Mouse (Mus musculus): ENCODE measurements around the gene Cdk17.
"Not testable (repeated sequence)": the region's sequence is repeated elsewhere in the genome, so short reads cannot be mapped to it uniquely, and the experiment has no call there.

The Cdk17 gene

DNA sequence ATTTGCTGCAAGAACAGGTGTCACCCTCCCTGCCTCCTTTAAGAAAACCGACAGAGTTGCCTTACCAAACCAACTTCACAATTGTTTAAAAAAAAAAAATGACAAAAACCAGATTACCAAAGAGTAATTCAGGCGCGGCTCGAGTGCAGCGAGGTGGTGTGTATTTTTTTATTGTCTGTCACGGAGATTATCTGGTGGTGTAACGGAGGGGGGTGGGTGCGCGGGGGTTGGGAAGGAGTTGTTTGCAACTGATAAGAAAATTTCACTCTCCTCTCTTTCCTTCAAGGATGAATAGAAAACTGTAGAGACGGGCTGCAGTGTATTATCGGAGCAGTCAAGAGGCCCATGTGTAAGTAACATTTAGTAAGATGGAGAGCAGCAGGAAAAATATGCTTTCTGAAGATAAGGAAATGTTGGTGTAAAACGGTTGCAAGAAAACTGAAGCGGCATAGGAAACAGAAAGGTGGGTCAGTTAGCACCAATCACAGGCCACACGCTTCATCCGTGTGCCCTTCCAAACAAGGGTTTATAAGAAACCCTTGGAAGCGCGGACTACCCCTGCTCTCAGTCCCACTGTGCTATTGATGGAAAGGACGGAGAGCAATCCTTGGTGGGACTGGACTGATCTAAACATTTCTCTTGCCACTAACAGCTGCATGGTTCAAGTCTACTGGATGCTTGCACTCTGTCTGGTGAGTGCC, 17.2 kb upstream of the Cdk17 start:
- no peak for DNase-seq

DNA sequence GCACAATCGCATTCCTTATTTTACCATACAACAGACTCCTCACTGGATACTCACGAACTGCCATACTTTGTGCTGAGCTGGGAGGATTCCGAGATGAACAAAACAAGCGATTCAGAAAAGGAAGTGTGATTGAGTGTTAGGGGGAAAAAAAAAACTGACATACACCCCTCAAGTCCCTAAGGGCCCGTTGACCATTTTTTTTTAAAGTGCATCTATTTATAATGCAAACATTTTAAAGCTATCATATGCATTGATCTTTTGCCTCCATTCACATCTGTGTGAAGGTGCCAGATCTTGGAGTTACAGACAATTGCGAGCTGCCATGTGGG, 16.7 kb upstream of the Cdk17 start:
- DNase-seq, result no peak

DNA sequence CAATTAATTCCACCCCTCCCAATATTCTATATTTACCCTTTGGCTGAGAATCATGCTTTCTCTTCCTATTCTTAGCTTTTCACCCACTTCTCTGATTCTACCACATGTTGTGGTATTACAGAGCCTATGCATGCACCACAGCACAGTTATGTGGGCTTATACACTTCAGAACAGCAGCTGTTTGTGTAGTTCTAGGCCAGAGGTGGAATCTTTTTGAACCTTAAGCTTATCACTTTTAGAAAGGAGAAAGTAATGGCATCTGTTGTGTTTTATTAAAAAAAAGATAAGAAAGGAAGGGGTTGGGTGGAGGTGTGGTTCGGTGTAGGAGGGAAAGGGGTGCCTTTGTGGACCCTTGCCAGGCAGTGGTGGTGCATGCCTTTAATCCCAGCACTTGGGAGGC, 16.1 kb upstream of the Cdk17 start:
- DNase-seq, result no peak

DNA sequence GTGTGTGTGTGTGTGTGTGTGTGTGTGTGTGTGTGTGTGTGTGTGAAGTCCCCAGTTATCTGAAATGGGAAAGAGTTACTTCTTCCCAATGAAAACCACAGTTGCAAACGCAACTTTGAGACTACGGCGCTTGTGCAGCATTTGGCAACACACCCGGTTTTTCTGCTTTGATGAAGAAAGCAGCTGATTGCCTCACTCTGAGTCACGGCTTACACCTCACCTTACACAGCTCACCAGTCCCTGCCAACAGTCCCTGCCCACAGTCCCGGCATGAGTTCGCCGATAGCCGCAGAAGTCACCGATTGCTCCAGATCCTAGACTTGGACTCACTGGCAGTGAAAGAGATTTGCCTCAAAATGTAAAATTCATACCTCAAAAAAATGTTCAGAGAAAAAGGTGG, 15.6 kb upstream of the Cdk17 start:
- no peak for DNase-seq

DNA sequence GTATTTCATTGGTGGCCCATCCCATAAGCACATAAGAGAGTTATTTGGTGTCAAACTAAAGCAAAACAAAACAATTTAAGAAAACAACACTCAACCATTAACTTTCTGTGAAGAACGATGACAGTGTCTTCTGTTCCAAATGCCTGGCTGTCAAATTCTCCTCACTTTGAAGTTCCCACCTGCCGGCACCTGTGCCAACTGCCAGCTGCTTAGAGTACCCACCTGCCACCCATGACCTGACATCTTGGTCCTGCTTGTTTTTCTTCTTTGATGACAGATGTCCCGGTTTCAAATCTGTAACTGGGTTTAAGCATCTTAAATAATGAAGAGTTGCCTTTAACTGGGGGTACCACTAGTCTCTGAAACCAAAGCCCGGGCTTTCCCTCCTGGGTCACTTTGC, 14.1 kb upstream of the Cdk17 start:
- no peak for DNase-seq

DNA sequence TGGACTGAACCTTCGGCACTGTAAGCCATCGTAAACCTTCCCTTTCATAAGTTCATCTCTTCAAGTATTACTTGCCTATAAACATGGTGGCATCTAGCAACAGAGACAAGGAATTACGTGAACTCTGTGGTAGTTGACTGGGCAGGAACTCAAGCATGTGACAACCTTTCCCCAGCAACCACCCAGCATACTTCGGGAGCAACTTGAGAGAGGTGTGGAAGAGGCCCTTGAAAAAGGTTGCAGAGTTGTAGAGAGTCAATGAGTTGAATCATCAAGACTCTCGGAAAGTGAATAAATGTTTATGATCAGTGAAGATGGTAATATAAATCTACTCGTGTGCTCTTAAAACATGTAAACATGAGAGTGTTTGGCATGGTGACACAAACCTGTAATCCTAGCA, 13.0 kb upstream of the Cdk17 start:
- DNase-seq, result no peak

DNA sequence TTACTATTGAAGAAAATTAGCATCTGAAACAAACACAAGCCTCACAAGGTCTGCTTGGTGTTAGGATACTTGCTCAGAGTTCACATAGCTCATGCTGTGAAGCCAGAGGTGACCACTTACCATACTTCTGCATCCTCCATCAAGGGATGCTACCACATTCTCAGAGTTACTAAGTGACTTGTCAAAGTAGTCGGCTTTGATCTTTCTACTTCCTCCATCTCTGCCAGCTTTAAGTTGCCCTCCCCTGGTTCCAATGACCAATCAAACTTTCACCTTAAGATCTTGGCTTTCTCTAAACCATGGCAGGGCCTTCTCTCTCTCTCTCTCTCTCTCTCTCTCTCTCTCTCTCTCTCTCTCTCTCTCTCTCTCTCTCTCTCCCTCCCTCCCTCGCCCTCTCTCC, 11.1 kb upstream of the Cdk17 start:
- DNase-seq, result no peak

DNA sequence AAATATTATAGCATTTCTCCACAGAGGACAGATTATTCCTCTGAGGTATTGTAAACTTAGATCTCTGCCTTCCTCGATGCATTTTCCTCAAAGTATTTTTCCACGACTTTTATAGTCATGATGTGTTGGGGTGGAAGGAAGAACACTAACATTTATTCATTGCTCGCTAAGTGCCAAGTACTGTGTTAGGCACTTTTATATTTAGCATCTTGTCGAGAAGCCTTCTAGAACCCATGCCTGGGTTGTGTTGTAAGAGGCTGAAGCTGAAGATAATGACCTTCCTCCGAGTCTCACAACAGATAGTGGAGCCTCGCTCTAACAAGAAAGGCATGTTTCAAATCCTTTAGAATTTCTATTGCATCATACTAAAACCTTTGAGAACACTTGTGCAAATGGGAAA, 8.9 kb upstream of the Cdk17 start:
- no peak for DNase-seq

DNA sequence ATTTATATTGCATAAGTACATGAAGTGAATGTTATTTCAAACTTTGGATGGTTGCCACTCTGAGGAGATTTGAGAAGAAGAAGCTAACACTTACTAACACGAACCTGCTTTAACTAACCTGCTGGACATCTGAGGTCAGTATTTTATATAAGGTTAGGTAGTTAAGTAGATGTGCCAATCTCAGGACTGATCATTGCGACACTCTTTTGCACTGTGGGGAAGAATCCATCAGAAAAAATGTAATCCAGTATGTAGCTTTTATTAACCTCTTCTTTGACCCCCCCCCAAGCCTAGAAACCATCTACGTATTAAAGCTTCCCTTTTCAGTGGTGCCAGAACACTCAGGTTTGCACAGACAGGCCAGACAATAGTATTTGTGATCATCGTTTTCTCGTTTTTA, 8.0 kb upstream of the Cdk17 start:
- no peak for DNase-seq

DNA sequence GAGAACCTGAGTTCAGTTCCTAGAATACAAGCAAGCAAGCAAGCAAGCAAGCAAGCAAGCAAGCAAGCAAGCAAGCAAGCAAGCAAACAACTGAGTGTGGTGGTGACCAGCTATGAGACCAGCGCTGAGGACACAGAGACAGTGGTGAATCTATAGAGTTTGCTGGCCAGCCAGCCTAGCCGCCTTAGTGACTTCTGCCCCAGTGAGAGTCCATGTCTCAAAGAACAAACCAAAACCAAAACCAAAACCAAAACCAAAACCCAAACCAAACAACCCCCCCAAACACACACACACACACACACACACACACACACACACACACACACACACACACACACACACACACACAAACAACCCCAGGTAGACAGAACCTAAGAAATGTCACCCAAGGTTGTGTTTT, 7.3 kb upstream of the Cdk17 start:
- DNase-seq, result not testable (repeated sequence)

DNA sequence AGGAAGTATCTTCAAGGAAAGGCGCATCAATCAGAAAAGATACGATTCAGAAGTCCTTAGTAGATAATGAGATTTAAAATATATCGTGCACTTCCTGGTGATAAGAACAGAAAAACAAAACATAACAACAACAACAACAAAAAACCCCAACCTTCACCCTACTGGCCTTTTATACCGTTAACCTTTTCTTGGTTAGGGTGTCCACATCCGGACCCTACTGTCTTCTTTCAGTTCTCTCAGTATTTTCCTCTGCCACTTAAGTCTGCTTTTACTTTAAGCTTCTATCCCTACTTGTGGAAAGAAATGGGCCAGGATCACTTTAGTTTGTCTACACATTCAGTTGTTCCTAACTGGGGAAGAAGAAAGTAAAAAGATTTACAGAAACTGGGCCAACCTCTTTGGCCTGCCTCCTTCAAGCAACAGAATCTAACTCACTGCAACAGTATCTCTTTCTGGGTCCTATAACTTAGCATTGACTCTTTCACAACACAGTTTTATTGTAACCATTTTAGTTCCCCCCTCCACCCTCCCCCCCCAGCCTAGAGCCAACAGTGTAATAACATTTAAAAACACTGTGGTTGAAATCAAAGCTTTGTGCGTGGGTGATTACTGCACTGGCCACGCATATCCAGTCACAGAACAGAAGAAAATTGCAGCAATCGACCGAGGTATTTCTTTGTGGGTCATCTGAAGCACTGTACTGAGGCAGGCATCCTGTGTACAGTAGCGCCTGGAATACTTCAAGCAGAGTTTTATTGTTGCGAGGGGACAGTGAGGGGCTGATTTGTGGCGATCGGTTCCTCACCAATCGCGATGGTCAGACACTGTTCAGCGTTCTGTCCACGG, 801 bp upstream of the Cdk17 start:
- DNase-seq, result no peak

DNA sequence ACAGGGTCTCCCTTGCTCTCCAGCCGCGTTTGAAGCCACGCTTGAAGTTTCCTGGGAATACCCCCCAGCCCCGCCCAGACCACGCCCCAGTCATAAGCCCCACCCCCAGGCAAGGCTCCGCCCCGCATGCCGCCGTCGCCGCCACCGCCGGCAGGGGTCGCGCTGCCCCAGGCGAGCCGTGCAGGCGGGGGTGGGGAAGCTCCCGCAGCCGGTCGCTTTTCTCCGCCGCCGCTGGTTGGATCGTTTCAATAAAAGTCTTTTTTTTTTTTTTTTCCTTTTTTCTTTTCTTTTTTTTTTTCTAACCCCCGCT, 223 bp upstream of the Cdk17 start:
- peak; percentile 93 for DNase-seq

DNA sequence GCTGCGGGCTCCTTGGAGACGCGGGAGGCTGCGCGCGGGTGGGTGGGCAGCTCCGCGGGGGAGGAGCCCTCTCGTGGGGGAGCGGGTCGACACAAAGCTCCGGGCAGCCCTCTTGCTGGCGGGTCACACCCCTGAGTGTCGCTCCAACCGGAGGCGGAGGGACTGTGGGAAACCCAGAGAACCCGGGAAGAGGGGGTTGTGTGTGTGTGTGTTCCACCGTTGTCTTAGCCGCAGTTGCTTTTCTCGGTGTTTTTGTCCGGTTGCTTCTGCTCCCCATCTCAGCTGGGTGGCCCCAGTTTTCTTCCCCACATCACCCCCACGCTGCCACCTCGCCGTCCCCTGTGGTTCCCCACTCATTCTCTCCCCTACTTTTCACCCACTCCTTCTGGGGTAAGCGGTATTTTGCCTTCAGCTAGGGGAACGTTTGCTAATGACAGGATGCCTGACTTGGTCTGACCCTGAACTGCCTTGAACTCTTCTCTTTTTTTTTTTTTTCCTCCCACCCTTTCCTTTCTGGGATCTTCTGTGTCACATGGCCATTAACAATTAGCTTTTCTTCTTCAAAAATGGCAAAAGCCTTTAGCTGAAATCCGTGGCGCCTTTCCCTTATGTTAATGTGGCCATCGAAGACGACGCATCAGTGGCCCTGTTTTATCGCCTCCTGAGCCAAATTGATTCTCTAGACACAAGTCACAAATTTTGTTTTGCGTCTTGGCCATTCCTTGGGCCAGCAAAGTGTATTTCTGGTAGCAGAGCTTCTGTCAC, 1.0 kb downstream of the Cdk17 start:
- DNase-seq, result peak; percentile 78

DNA sequence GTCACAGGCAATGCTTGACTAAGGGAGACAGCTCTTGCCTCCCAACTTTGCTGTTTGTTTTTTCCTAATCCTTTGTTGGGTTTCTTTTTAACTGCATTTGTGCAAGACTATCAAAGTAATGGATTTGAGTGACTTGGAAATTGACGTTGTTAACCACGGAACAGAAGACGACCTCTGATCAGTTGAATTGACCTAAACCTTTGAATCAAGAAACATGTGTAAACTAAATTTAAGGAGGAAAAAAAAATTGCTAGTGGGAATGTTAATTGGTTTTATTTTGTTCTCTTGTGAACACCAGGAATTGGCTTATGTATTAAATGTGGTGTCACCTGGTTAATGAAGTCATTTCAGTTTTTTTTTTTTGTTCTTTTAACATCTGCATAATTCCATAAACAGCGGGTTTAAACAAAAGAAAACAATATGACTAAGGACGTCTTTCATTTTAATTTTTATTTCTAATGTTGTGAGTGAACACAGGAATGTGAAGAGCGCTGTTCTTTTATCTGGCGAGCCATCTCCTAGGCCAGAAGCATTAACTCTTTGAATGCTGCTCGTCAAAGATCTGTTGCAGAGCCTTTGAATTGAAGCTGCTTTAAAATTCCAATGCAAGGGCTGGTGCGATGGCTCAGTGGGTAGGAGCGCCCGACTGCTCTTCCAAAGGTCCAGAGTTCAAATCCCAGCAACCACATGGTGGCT, 1.7 kb downstream of the Cdk17 start:
- peak; percentile 26 for DNase-seq

DNA sequence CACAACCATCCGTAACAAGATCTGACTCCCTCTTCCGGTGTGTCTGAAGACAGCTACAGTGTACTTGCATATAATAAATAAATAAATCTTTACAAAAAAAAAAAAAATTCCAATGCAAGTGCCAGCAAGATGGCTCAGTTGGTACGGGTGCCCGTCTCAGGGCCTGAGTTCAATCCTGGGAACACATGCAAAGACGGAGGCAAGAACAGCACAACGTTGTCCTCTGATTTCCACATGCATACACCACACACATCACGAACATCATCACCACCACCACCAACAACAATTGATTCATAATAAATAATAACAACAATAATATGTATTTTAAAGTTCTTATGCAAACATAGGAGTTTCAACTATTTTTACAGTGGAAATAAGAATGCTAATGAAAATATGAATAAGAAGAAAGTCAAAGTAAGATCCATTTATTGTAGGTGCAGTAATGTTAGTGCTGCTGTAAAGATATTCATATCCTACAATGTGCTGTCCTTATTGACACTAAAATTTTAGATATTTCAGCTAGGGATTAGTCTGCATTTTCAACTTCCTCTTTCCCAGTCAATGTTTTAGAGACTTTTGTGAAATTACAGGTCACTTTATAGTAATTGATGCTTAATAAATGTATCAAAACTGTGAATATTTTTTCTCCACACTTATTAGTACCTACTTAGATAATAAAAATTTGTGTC, 2.4 kb downstream of the Cdk17 start:
- no peak for DNase-seq

DNA sequence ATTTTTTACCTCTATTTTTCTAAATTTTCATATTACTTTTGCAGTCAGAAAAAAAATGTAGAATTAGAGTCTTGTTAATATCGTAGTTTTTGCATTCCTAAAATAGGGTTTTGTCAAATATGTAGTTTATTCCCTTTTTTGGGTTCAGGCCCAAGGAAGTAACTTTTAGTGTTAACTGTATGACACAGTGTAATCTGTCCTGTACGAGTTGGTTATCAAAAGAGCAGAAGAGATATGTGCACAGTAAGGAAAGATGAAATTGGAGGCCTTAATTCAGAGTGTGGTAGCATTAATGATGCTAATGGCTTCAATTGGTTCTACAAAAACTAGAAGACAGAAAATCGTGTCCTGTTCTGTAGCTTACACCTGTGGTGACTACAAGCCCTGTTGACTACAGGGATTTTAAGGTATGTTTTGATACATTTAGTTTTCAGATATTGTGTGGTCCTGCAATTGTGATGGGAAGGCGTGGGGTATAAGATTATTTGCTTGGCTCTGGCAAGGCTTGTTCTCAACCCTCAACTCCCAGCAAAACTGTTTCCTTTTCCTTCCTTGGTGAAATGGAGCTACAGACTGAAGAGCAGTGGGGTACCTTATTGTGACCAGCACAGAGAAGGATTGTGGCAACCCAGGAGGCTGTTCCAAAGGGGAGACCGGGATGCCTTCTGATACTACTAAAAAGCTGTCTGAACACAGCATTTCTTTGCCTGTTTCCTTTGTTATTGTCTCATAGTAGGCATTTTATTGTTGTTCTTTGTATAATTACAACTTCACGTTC, 3.2 kb downstream of the Cdk17 start:
- no peak for DNase-seq

DNA sequence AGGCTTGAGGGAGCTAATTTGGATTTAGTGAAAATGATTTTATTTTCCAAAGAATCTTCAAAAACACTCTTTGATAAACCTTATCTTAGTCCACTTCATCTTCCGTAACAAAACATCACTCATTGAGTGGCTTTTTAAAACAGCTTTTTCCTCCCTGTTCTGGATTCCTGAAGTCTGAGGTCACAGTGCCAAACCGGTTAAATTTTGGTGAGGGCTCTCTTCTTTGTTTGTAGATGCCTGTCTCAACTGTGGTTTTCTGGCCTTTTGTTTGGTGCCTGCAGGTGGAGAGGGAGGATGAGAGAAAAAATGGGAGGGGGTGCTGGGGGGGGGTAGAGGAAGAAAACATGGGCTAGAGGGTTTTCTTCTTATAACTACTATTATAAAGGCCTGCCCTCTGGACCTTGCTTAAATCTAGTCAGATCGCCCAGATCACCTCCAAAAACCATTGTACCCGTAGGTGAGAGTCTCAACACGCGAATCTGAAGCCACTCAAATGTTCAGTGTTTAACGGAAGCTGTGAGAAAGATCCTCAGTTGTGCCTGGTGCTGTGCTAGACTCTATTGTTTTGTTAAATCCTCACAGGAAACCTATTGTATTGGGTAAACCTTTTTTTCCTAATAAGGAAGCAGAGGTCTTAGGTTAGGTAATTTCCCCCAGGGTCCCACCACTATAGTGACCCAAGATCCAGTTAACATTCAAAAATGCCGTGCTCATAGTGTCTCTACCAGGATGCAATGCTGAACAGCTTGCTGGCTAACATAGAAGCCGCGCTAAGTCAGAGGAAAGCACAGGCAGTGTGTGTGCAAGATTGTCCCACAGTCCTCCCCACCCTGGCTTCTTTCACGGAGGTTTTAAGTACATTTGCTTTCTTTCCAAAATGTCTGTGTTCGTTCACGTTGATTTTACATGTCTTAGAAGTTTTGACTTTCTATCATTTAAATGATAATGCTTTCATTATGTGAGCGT, 5.0 kb downstream of the Cdk17 start:
- DNase-seq, result peak; percentile 52

DNA sequence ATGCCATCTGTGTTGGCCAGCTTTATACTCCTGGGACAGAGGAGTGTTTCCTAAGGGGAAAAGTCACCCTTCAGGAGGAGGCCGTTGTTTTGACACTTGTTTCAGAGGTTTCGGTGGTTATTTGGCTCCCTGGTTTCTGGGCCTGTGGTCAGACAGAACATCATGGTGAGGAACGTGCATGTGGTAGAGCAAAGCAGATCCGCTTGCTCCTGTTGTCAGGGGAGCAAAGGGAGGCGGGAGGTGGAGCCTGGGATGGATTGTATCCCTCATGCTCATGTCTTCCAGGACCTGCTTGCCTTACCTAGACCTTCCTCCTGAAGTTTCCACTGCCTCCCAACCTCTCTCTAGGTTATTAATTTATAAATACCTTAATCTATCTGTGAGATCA, 5.7 kb downstream of the Cdk17 start:
- DNase-seq, result peak; percentile 52

DNA sequence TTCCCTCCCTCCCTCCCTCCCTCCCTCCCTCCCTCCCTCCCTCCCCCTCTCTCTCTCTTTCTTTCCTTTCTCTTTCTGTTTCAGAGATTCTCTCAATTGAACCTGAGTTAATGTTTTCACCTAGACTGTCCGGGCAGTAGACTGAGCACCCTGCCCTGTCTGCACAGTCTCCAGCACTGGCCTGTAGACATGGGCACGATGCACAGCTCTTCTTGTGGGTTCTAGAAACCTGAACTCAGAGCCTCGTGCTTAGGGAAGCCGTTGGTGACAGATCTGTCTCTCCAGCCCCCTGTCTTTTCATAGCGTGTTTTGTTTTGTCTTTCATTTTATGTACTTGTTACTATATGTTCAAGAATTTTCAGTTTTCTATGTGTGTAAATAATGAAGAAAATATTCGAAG, 6.6 kb downstream of the Cdk17 start:
- no peak for DNase-seq

DNA sequence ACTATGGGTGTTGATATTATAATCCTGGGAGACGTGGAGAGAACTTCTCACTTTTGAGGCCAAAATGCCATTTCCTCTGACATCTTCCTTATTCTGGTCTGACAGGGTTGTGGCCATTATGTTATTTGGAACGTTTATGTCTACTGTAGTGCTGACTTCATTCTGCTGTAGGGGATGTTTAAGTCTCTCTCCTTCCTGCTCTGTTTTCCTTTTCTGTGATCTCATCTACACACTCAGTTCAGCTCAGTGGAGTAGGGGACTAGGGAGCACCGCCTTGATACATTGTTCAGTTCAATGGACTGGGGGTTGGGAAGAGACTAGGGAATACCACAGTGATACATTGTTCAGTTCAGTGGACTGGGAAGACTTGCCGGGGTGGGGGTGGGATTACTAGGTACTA, 7.4 kb downstream of the Cdk17 start:
- peak; percentile 46 for DNase-seq

All from retina, postnatal 1 day (tissue).